Mouse (Mus musculus) thymus, postnatal 10 days (tissue): ENCODE results near the gene Dkk3.

Experiments used
- DNase-seq, 2 experiments: peaks; one replicate each; pipeline ENCODE4 v3.0.0; 2021; ENCODE audit warnings: low spot score in 2 of 2

The Dkk3 gene

DNA sequence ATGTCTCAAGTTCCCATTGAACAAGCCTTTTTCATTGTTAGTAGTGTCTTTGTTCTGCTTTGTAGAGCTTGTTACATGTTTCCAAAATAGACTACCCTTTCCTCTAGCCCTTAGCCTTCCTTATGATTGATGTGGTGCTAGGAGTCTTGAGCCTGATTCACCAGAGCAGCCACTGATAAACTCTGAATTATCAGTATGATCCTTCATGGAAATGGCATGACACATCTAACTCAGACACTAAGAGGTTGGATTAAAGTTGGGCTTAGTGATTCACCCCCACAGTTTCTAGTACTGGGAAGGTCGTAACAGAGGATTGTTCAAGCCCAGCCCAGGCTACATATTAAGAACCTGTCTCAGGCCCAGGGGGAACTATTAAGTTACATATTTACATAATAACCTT lies 76.2 kb downstream of the Dkk3 start:
- no peak for DNase-seq

- DNase-seq: no peak
These were observed 84.0 kb downstream of the Dkk3 start for GRCm38 (mm10) chr7:112074868-112075267.
